Mouse (Mus musculus): ENCODE measurements around the gene Traf2. TPM values are rescaled to one million over a fixed set of nuclear protein-coding genes. Genes with fewer than 3 reads are reported as not detected.
A peak's percentile ranks its signal among the peaks of the same experiment; 100 is the strongest.

The Traf2 gene
- polyA plus RNA-seq, 1 experiment from 2014 or later: 16.6 TPM

DNA sequence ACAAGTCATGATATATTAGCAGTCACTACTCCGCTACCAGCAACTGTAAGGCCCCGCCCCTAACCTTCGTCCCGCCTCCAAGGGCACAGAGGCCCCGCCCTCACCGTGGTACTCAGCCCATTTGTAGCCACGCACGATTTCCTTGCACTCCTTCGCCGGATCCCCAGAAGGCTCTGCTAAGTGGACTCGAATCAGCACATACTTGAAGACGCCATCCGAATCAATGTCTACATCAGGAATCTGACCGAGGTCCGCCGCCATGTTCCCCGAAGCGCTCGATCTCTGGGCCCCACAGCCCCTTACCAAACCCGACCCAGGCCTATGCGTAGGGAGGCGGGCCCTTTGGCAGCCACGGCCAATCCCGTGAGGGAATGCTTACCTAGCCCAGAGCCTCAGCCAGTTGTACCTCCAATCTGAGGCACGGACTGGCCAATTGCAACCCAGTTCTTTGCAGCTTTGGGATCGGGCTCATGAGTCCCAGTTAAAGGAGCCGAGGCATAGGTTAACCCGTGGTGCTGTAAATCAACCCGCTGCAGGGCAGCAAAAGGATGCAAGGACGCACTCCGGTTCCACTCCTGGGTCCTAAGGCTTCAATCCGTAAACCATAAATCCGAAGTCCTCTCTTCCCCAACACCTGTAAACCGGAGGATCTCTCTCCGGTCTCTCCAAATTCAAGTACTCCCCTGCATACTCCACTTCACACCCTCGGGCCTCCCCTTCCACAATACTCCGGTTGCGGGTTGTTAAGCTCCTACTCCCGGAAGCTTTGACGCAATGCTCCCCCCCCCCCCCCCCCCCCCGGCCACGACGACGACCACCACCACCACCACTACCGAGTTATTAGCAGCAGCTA, 28.1 kb upstream of the Traf2 start, which contains the start of the genes Mamdc4 and Phpt1:
Gene Mamdc4, minus strand, starts transcription at position 267 of the 853 bp plus-strand sequence.
Gene Phpt1, minus strand, starts transcription at position 646 of the 853 bp plus-strand sequence.
- Histone ChIP-seq H3K36me3 (peaks cover under 1% of the 10 kb centered on the region), H3K9me3 (replicated peaks) (no peaks in the 10 kb centered on the region), H3K4me3 (replicated peaks) (peak within 1 kb of the TSS; percentile 64), H3K4me2 (peak within 1 kb of the TSS; percentile 87), H3K27ac (peak within 1 kb of the TSS; percentile 54), H3K27me3 (peaks cover 46% of the 10 kb centered on the region), H3K4me1 (replicated peaks) (peaks cover 68% of the 10 kb centered on the region), H3K9ac (peak within 1 kb of the TSS; percentile 74)
- peak; percentile 96 for ATAC-seq (ENCODE audit: low read depth)
- peak; percentile 95 for DNase-seq
- under 1% methylated on average over 43 of the region's 45 CpGs for WGBS (ENCODE audit: insufficient replicate concordance)

DNA sequence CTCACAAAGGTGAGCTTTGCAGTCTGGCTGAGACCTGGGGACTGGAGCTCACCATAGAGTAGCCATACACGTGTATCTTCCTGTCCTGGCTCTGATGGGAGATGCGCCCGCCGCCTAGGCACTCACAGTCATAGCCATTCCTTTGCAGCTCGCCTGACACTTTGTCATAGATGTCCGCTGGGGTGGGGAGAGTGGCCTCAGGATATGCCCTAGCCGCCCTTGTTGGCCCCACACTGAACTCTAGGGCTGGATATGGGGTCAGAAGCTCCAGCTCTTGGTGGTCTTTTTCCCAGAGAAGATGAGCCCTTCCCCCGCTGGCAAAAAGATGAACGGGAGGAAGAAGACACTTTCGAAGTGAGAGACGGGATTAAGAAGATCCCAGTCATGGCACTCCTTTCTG, 27.4 kb upstream of the Traf2 start:
- ATAC-seq (ENCODE audit: low read depth) (no peak), DNase-seq (no peak)
- 20% methylated on average over 11 of the region's 11 CpGs for WGBS (ENCODE audit: insufficient replicate concordance)
- Histone ChIP-seq H3K4me1 (replicated peaks) (peaks cover 62% of the 10 kb centered on the region), H3K27me3 (peaks cover 39% of the 10 kb centered on the region), H3K27ac (peak overlapping the region; percentile 54), H3K4me3 (replicated peaks) (peak overlapping the region; percentile 64), H3K4me2 (peak overlapping the region; percentile 87), H3K9me3 (replicated peaks) (no peaks in the 10 kb centered on the region), H3K36me3 (peaks cover 7% of the 10 kb centered on the region), H3K9ac (peak overlapping the region; percentile 74)

DNA sequence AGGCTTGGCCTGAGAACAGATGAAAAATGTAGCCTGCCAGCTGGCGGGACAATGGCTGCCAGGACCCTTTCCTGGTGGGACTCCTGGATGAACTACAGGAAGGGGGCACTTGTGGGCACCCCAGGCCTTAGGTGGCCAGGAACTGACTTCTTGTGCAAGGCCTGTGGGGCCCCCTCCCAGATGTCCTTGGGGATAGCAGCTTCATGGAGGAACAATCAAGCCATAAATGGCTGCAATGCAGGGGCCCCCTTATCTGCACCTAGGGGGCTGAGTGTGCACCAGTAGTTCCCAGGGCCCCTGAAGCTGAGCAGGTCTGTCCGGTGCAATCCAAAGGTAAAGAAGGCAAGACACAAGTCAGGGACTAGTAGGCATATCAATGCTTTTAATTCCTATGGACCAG, 26.3 kb upstream of the Traf2 start:
- H3K9me3 ChIP-seq (replicated peaks): no peaks in the 10 kb centered on the region
- H3K4me3 ChIP-seq (replicated peaks): 0 out of 2 replicates have a peak overlapping the region, but pooled peaks have one; percentile 12
- 46% methylated on average over 2 of the region's 2 CpGs for WGBS (ENCODE audit: insufficient replicate concordance)
- peaks cover 28% of the 10 kb centered on the region for H3K27me3 ChIP-seq
- H3K4me2 ChIP-seq: peak overlapping the region; percentile 87
- peaks cover 7% of the 10 kb centered on the region for H3K36me3 ChIP-seq
- no peak for DNase-seq
- ATAC-seq (ENCODE audit: low read depth): no peak
- peaks cover 57% of the 10 kb centered on the region for H3K4me1 ChIP-seq (replicated peaks)
- H3K27ac ChIP-seq: no peak overlapping the region
- peak overlapping the region; percentile 74 for H3K9ac ChIP-seq

DNA sequence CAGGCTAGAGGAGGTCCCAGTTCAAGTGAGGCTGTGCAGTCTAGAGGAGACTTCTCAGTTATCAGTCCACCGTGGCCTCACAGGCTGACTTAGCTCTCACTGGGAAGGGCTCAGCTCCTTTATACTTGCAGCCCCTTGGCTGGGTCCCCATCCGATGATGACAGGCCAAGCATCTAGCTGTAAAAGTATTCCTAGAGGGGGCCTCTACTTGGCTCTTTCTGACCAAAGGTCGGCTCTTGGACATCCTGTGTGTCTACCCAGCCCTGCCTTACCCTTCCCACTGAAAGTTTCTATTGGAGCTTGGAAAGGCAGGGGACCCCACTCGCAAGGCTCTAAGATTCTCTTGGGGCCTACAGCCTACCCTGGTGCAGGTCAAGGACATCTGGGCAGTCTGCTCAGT, 24.5 kb upstream of the Traf2 start:
- peaks cover 47% of the 10 kb centered on the region for H3K4me1 ChIP-seq (replicated peaks)
- H3K4me2 ChIP-seq: no peak overlapping the region
- peaks cover 10% of the 10 kb centered on the region for H3K27me3 ChIP-seq
- no peaks in the 10 kb centered on the region for H3K9me3 ChIP-seq (replicated peaks)
- ATAC-seq (ENCODE audit: low read depth) (no peak), DNase-seq (no peak)
- H3K36me3 ChIP-seq: peaks cover 14% of the 10 kb centered on the region
- no peak overlapping the region for H3K27ac ChIP-seq
- no peak overlapping the region for H3K9ac ChIP-seq
- H3K4me3 ChIP-seq (replicated peaks): no peak overlapping the region
- WGBS (ENCODE audit: insufficient replicate concordance): 67% methylated on average over 4 of the region's 4 CpGs

DNA sequence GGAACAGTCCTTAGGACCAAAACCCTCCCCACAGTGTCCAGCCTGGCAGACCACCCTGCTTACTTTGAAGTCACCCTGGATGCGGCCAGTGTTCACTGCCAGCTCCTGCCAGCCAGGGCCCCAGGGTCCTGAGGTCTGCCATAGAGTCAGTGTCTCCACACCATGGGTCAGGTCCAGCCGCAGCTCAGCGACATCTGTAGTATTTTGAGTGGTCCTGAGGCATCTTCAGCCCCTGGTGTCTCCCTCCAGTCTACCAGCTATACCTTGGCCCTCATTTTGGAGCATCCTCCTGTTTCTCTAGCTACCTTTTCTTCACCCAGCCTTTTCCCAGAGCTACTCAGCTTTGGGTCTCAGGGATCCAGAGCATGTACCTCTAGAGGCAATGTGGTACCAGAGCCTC, 22.6 kb upstream of the Traf2 start:
- Histone ChIP-seq H3K4me3 (replicated peaks) (no peak overlapping the region), H3K4me1 (replicated peaks) (peaks cover 35% of the 10 kb centered on the region), H3K27ac (no peak overlapping the region), H3K27me3 (no peaks in the 10 kb centered on the region), H3K9me3 (replicated peaks) (no peaks in the 10 kb centered on the region), H3K9ac (no peak overlapping the region), H3K4me2 (no peak overlapping the region), H3K36me3 (peaks cover 28% of the 10 kb centered on the region)
- DNase-seq (no peak), ATAC-seq (ENCODE audit: low read depth) (no peak)
- WGBS (ENCODE audit: insufficient replicate concordance): 73% methylated on average over 3 of the region's 3 CpGs

DNA sequence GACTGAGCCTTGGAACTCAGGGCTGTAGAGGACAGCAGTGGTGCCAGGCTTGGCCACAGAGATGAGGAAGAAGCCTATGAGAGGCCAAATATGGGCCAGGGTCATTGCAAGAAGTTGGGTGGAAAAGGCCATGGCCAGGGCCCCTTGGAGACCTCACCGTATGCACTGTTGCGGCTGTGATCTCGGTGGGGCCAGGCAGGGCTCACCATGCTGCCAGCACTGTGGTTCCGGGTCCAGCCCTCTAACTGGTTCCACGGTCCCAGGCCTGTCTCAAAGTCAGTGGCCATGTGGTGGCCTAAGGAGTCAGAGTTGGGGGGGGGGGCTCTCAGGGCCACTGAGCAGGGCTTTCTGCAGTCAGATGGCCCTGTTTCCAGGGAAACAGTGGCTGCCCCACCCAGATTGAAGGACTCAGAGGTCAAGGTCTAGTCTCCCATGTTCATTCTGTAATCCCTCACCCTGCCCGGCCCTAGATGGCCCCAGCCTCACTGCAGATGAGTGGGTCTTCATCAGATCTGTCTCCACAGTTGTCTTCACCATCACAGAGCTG, 21.8 kb upstream of the Traf2 start:
- peaks cover 36% of the 10 kb centered on the region for H3K36me3 ChIP-seq
- H3K27ac ChIP-seq: no peak overlapping the region
- DNase-seq (no peak), ATAC-seq (ENCODE audit: low read depth) (no peak)
- no peak overlapping the region for H3K4me2 ChIP-seq
- H3K27me3 ChIP-seq: no peaks in the 10 kb centered on the region
- H3K9ac ChIP-seq: no peak overlapping the region
- no peak overlapping the region for H3K4me3 ChIP-seq (replicated peaks)
- H3K4me1 ChIP-seq (replicated peaks): peaks cover 27% of the 10 kb centered on the region
- H3K9me3 ChIP-seq (replicated peaks): no peaks in the 10 kb centered on the region
- WGBS (ENCODE audit: insufficient replicate concordance): 80% methylated on average over 6 of the region's 6 CpGs

DNA sequence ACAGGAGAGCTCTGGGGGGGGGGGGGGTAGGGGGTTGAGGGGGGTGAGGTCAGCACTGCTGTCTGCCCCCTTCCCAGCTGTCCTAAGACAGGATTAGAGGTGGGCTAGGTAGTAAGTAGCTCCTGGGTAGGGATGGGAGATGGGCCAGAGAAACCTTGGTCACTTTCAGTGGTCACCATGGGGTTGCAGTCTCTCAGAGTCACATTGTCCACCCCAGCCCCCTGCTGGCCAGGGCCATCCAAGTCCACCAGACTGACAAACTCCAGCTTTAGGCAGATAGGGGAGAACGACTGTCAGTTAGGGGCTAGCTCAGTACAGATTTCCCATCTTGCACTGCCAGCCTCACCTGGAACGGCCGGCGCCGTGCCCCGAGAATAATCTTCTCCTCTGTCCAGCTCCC, 19.8 kb upstream of the Traf2 start:
- no peak for ATAC-seq (ENCODE audit: low read depth)
- WGBS (ENCODE audit: insufficient replicate concordance): 82% methylated on average over 6 of the region's 6 CpGs
- Histone ChIP-seq H3K4me2 (no peak overlapping the region), H3K27ac (no peak overlapping the region), H3K36me3 (peaks cover 56% of the 10 kb centered on the region), H3K4me1 (replicated peaks) (peaks cover 21% of the 10 kb centered on the region), H3K4me3 (replicated peaks) (no peak overlapping the region), H3K9me3 (replicated peaks) (no peaks in the 10 kb centered on the region), H3K9ac (no peak overlapping the region), H3K27me3 (no peaks in the 10 kb centered on the region)
- DNase-seq: no peak

DNA sequence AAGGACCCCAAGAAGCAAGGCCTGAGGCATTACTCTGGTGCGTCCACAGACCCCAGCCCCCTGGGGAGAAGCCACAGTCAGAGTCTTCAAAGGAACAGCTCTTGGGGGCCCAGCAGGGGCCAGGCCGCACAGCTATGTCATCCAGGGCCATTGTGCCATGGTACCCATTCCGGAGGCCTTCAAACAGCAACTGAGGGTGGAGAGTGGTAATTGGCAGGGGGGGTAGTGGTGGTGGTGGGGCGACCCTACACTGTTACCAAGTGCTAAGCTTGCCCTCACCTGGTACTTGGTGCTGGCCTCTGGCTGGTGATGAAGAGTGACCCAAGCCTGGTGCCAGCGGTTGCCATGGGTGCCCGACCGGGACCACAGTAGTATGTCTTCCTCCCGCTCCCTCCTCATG, 19.0 kb upstream of the Traf2 start:
- peaks cover 64% of the 10 kb centered on the region for H3K36me3 ChIP-seq
- no peak overlapping the region for H3K9ac ChIP-seq
- H3K27ac ChIP-seq: no peak overlapping the region
- no peaks in the 10 kb centered on the region for H3K9me3 ChIP-seq (replicated peaks)
- H3K4me3 ChIP-seq (replicated peaks): no peak overlapping the region
- no peaks in the 10 kb centered on the region for H3K27me3 ChIP-seq
- 84% methylated on average over 8 of the region's 8 CpGs for WGBS (ENCODE audit: insufficient replicate concordance)
- peaks cover 13% of the 10 kb centered on the region for H3K4me1 ChIP-seq (replicated peaks)
- DNase-seq: no peak
- ATAC-seq (ENCODE audit: low read depth): no peak
- no peak overlapping the region for H3K4me2 ChIP-seq

DNA sequence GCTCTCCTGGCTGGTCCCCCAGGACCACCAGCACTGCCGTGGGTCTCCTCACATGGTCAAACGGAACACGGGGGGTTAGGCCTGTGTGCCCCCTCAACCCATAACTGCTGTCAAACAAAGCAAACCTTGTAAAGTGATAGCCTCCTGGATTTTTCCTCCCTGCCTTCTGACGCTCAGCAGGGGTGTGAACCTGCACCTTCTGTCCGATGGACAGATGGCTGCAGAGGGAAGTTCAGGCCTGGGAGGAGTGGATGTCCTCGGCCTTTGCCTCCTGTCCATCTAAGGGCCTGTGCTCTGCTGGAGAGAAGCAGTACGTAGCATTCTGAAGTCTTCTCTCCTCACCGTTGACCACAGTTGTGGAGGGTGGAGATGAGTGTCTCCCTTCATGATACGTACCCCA, 15.2 kb upstream of the Traf2 start:
- H3K9ac ChIP-seq: no peak overlapping the region
- ATAC-seq (ENCODE audit: low read depth): no peak
- peaks cover 26% of the 10 kb centered on the region for H3K4me1 ChIP-seq (replicated peaks)
- DNase-seq: no peak
- no peak overlapping the region for H3K4me2 ChIP-seq
- no peak overlapping the region for H3K27ac ChIP-seq
- 81% methylated on average over 9 of the region's 9 CpGs for WGBS (ENCODE audit: insufficient replicate concordance)
- no peak overlapping the region for H3K4me3 ChIP-seq (replicated peaks)
- no peaks in the 10 kb centered on the region for H3K27me3 ChIP-seq
- no peaks in the 10 kb centered on the region for H3K9me3 ChIP-seq (replicated peaks)
- peaks cover 66% of the 10 kb centered on the region for H3K36me3 ChIP-seq

DNA sequence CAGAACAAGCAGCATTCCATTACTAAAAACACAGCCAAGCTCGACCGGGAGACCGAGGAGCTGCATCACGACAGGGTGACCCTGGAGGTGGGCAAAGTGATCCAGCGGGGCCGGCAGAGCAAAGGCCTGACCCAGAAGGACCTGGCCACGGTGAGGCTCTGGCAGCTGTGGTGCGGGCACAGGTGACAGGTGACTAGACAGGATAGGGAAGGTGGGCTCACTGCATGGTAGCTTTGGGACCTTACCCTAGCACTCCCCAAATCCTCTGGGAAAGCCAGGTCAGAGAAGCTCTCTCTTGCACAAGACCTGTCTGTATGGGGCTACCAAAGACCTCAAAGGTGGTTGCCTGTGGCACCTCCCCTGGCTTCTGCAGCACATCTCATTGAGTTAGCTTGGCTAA, 13.8 kb upstream of the Traf2 start:
- Histone ChIP-seq H3K36me3 (peaks cover 62% of the 10 kb centered on the region), H3K27me3 (no peaks in the 10 kb centered on the region), H3K4me1 (replicated peaks) (peaks cover 35% of the 10 kb centered on the region), H3K4me3 (replicated peaks) (no peak overlapping the region), H3K9ac (no peak overlapping the region), H3K27ac (no peak overlapping the region), H3K4me2 (no peak overlapping the region), H3K9me3 (replicated peaks) (no peaks in the 10 kb centered on the region)
- 94% methylated on average over 8 of the region's 8 CpGs for WGBS (ENCODE audit: insufficient replicate concordance)
- ATAC-seq (ENCODE audit: low read depth) (no peak), DNase-seq (no peak)

DNA sequence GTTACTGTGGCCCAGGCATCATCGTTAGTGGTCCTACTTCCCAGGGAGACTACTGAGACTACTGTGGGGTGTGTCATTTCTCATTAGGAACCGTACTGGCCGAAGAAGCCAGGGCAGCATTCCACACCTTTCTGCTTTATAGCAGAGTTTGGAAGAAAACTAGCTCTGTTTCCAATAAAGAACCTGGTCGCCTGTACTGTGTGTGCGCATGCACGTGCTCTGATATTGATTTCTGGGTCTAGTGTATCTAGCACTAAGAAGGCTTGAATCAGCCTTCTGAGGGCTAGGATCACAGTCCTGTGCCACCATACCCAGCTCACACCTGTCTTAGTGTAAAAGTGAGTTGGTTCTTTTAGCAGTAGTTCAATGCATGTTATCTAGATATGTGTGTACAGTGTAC, 12.0 kb upstream of the Traf2 start:
- H3K27ac ChIP-seq: peak overlapping the region; percentile 85
- DNase-seq: no peak

More for the DNA sequence above, 12.0 kb upstream of the Traf2 start:
- no peak for ATAC-seq (ENCODE audit: low read depth)
- Histone ChIP-seq H3K9me3 (replicated peaks) (no peaks in the 10 kb centered on the region), H3K9ac (peak overlapping the region; percentile 96), H3K4me2 (peak overlapping the region; percentile 97), H3K36me3 (peaks cover 47% of the 10 kb centered on the region), H3K4me1 (replicated peaks) (peaks cover 35% of the 10 kb centered on the region), H3K27me3 (no peaks in the 10 kb centered on the region), H3K4me3 (replicated peaks) (peak overlapping the region; percentile 95)
- 64% methylated on average over 6 of the region's 6 CpGs for WGBS (ENCODE audit: insufficient replicate concordance)
